Mouse (Mus musculus): ENCODE results near the gene Gm9745.
"Not testable (repeated sequence)": the region's sequence is repeated elsewhere in the genome, so short reads cannot be mapped to it uniquely, and the experiment has no call there.

The Gm9745 gene

GRCm38 (mm10) chr13:8948131-8948530, at the start of gene Gm9745:
Gene Gm9745, minus strand, starts transcription at chr13:8948231.
- DNase-seq: not testable (repeated sequence)

GRCm38 (mm10) chr13:8997221-8997620, 49.2 kb upstream of the Gm9745 start:
- not testable (repeated sequence) for DNase-seq

- peak; percentile 97 to 98 for DNase-seq
These were observed 48.2 kb upstream of the Gm9745 start, which contains the start of gene Gtpbp4 for GRCm38 (mm10) chr13:8995990-8996786. Gene Gtpbp4, minus strand, starts transcription at chr13:8996083.

- no peak for DNase-seq
These were observed 47.3 kb upstream of the Gm9745 start for GRCm38 (mm10) chr13:8995159-8995989.

GRCm38 (mm10) chr13:8992231-8992630, 44.2 kb upstream of the Gm9745 start:
- no peak for DNase-seq

GRCm38 (mm10) chr13:8972972-8973371, 24.9 kb upstream of the Gm9745 start:
- DNase-seq: no peak

GRCm38 (mm10) chr13:8972369-8972768, 24.3 kb upstream of the Gm9745 start:
- no peak for DNase-seq

- DNase-seq: no peak
These were observed 19.7 kb upstream of the Gm9745 start for GRCm38 (mm10) chr13:8967742-8968141.

GRCm38 (mm10) chr13:8965224-8965623, 17.2 kb upstream of the Gm9745 start:
- DNase-seq: no peak

GRCm38 (mm10) chr13:8962266-8962665, 14.2 kb upstream of the Gm9745 start:
- not testable (repeated sequence) for DNase-seq

GRCm38 (mm10) chr13:8961128-8961888, 13.3 kb upstream of the Gm9745 start:
- not testable (repeated sequence) for DNase-seq

- DNase-seq: not testable (repeated sequence)
These were observed 11.5 kb upstream of the Gm9745 start for GRCm38 (mm10) chr13:8959554-8959953.

- not testable (repeated sequence) for DNase-seq
These were observed 11.0 kb upstream of the Gm9745 start for GRCm38 (mm10) chr13:8959058-8959457.

- not testable (repeated sequence) for DNase-seq
These were observed 8.8 kb upstream of the Gm9745 start for GRCm38 (mm10) chr13:8956873-8957272.

GRCm38 (mm10) chr13:8955127-8955526, 7.1 kb upstream of the Gm9745 start:
- DNase-seq: not testable (repeated sequence)

- not testable (repeated sequence) for DNase-seq
These were observed 4.5 kb upstream of the Gm9745 start, which contains the start of gene Idi2 for GRCm38 (mm10) chr13:8952563-8952962. Gene Idi2, plus strand, starts transcription at chr13:8952863.

GRCm38 (mm10) chr13:8943828-8944227, 4.2 kb downstream of the Gm9745 start:
- DNase-seq: not testable (repeated sequence)

- DNase-seq: not testable (repeated sequence)
These were observed 6.3 kb downstream of the Gm9745 start for GRCm38 (mm10) chr13:8941701-8942100.

- DNase-seq: not testable (repeated sequence)
These were observed 6.9 kb downstream of the Gm9745 start for GRCm38 (mm10) chr13:8941110-8941509.

- not testable (repeated sequence) for DNase-seq
These were observed 10.4 kb downstream of the Gm9745 start for GRCm38 (mm10) chr13:8937611-8938140.

- no peak for DNase-seq
These were observed 14.5 kb downstream of the Gm9745 start for GRCm38 (mm10) chr13:8933499-8933898.

- DNase-seq: not testable (repeated sequence)
These were observed 34.1 kb downstream of the Gm9745 start for GRCm38 (mm10) chr13:8913890-8914289.
